Mouse (Mus musculus): ENCODE measurements around the gene Rab12.

DNA sequence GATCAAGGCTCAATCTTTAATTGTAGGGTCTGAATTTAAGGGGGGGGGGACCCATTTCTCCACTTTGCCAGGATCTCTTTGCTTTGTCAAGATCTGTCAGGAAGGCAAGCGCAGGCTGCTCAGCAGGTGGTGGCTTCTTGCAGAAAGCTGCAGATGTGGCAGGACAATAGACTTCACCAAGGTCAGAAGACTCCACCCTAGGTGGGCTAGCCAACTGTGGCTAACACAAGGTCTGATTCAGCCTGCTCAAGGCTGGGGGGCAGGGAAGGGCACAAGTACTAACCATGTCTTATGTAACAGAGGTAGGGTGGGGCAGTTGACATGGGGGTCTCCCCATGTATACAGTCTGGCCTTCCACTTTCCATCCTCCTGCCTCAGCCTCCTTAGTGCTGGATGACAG lies 62.3 kb downstream of the Rab12 start:
- no peak for TF ChIP-seq CTCF (IDR thresholded peaks at IDR 0.05; ENCODE audit: low read depth)
- TF ChIP-seq EP300 (IDR thresholded peaks at IDR 0.05; ENCODE audit: low read depth): no peak

Data from heart, postnatal 0 days (tissue).